Mouse (Mus musculus) adrenal gland, postnatal 14 days (tissue): ENCODE results near the gene Pde4d. TPM values are rescaled to one million over a fixed set of nuclear protein-coding genes. Genes with fewer than 3 reads are reported as not detected.

Experiments
- DNase-seq: peaks from one replicate; pipeline ENCODE4 v3.0.0; 2021; ENCODE audit warnings: mixed read lengths
- total RNA-seq: library from RNA; stranded (reverse); gene quantifications from 2 replicates; pipeline ENCODE4 v1.2.3, GENCODE M21; 2021

Pde4d gene
- total RNA-seq, 1 experiment from 2014 or later: 67.1 TPM

DNA sequence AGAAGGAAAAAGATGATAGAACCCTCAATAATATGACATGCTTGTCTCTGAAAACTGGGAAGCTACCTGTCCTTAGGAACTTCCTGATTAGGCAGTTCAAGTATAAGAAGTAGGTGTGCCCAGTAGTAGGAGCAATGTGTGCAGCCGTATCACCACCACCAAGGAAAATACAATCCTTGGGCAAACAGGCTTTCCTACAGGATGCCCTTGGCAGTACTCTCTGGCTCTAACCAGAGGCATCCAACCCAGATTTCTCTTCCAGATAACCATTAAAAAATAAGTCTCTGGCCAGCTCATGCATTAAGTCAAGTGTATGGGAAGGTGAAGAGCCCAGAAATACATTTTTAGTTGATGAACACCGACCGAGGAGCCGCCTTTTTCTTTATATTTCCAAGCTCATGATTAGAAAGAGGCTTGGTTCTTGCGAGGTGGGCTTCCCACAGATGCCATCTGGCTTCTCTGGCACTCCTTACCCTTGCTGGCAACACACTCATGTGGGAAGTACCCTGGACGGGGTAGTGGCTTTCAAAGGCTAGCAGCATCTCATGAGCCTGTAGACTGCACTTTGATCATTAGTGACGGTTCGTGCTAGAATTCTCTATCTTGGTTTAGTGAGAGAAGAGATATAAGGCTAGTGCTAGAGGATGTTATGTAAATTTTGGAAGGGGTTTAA is 375.0 kb downstream of the Pde4d start:
- DNase-seq: no peak

DNA sequence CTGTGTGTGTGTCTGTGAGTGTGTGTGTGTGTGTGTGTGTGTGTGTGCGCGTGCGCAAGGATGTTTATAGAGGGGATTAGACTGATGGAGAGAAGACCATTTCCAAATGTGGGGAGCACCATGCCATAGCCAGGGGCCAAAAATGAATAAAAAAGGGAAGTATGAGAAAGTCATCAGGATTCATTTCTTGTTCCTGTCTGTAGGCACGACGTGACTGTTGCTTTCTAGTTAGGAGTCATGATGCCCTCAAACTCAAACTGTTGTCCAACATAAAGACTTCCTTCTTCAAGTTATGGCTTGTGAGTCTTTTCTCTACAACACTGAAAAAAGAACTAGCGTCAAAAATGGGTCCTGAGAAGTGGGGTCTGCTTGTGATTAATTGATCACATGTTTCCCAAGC is 375.8 kb downstream of the Pde4d start:
- DNase-seq: no peak

DNA sequence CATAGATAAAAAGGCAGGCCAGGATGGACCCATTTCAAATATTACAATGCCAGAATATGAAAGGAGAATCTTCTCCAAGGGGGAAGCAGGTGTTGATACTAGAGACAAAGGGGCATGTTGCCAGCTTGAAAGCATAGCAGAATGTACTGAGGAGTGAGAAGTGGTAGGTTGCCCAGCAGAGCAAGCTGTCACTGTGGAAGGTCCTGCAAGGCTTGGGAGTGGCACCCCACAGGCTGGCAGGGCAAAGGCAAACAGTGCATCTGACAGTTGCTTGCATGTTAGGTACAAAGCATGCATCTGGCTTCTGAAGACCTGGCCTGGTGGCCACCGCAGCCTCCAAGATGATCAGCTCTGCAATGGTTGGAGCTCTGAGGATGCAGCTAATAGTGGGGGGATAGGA is 384.4 kb downstream of the Pde4d start:
- DNase-seq: no peak

DNA sequence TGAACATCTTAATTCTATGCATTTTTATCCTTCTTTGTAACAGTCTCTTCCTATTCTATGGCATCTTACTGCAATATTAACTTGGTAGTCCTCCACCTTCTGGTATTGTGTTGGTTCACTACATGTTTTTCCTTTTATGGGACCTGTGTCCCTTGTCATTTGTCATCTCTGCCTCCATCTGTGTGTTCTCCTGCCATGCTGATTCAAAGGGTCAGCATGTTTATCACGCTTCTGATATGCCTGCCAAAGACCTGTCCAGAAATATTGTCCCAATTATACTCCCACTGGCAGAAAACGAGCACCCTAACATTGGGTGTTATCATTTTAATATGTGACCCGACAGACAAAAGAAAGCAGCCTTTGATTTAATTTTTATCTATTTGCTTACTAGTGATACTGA is 386.6 kb downstream of the Pde4d start:
- DNase-seq: no peak

DNA sequence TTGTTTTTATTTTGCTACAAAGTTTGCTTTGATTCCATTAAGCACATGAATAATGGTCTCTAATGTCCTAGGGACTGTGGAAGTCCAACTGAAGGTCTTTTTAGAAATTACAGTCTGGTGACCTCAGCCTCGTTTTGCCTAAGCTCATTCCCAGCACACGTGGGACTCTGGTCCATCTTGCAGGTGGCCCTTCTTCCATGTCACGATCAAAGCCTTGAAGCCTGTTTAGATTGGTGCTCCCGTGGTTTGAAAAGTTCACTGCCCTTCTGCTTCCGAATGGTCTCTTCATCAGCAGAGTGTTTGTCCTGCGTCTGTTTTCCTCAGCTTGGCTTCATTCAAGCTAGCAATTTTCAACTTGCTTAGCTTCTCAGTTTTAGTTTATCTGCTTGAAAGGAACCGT is 389.4 kb downstream of the Pde4d start:
- no peak for DNase-seq

DNA sequence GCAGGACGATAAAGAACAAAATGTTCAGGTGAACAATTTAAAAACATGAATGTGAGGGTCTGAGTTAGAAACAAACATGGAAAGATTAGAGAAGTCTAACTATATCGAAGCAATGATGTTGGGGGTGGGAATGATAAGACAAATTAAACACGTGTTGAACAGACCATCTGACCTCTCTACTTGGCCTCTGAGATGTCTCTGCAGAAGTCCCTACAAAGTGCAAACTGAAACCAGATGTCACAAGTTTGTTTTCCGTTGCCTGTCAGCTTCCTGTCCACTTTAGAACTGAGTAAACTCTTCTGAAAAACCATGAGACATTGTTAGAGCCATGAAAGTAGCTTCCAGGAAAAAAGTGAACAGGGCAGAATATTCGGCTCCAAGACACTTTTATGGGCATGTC is 404.3 kb downstream of the Pde4d start:
- no peak for DNase-seq

DNA sequence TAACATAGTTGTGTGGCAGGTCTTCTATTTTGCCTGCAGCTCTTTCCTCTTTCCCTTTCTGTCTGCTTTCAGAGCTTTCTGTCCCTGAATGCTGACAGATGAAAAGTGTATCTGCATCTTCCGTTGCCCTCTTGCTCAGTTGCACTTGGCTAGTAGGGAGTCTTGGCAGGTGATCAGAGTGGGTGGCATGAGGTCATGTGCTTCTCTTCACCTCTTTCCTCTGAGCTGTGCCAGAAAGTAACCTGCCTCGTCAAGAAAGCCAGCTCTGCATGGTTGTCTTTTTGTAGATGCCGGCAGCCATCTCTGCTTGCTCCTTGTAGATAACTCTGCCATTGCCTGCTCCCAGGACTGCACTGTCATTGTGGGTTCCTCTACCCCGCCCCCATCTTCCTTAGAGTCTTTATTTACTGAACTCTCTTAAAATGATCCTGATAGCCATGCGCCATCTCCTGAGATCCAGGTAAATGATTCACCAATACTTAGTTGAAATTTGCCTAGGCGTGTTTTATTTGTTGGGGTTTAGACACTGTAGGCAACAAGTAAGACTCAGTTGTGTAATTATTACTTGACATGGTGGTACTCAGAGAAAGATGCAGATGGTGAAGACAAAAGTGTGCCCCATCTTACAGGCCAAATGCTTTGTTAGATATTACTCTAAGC is 407.2 kb downstream of the Pde4d start:
- DNase-seq: no peak

DNA sequence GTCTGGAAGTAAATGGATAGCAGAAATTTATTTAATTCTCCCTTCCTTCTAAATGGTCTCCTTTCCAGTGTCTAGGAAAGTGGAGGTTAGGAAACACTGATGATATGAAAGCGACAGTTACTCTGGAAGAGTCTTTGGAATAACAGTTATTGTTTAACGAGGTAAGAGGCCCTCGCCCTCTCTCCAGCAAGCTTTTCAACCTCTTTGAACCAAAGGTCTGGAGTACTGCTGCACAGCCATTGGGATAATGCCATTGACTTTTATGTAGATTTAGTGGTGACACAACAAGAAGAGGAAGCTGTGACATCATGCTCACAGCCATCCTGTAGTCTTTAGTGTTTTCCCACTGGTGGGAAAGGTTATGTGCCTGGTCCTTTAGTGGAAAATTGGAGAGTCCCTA is 409.6 kb downstream of the Pde4d start:
- DNase-seq: no peak

DNA sequence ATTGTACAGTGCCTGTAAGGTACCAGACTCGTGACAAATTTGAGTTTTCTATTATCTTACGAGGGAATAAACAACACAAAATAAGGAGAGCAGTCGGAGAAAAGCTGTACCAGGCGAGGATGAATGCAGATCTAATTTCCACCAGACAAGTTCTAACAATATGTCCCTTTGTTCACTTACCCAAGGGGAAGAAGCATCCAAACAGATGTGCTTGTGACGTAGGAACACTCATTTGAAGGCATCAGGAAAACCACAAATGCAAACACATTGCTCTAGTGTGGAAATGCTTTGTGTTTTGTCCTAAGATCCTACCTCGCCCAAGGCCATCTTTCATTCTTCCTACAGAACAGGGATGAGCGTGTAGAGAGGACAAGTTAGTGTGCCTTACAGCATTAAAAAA is 411.0 kb downstream of the Pde4d start:
- DNase-seq: no peak

DNA sequence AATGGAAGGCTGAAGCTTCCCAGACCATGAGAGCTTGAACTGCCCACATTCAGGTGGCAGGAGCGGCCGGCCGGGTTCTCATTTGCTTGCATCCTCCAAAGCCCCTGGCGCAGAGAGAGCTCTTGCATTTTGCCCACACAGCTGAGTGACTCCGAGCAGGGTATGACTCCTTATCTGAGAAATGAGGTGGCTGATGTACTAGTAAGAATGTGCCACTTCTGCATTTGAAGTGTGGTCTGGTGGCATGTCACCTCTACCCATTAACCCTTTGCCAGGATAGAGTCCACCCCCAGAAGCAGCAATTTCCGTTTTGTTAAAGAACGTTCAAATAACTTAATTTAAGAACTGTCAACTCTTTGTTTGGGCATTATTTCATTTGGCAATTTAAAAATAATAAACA is 412.0 kb downstream of the Pde4d start:
- DNase-seq: no peak

DNA sequence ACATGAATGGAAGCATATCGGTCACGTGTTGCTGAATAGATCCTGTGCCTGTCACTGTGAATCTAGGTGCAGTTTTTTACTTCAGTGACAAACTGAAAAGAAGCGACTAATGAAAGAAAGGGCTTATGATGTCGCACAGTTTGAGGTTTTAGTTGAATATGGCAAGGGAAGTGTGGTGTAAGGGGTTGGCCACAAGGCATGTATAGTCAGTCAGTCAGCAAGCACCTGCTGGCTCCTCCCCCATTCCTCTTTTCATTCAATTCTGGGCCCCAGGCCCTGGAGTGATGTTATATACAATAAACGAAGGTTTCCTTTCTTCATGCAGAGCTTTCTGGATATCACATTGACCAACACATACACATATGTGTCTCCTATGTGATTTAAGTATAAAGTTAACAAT is 412.4 kb downstream of the Pde4d start:
- DNase-seq: no peak

DNA sequence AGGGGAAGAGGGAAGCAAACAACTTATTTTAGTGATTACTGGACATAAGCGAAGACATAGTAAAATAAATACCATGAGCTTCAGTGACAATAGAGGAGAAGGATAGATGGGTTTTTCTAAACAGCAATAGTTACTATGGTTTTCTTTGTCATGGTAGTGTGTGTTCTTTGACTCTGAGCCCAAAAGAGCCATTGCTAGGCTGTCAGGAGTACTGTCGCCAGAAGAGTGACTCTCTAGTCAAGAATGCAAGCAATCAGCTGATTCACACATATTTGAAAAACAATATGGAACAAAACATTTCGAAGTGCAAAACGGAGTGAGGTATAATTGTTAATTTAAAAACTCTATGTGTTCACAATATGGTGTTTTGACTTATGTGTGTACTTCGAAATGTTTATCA is 450.4 kb downstream of the Pde4d start:
- DNase-seq: no peak

DNA sequence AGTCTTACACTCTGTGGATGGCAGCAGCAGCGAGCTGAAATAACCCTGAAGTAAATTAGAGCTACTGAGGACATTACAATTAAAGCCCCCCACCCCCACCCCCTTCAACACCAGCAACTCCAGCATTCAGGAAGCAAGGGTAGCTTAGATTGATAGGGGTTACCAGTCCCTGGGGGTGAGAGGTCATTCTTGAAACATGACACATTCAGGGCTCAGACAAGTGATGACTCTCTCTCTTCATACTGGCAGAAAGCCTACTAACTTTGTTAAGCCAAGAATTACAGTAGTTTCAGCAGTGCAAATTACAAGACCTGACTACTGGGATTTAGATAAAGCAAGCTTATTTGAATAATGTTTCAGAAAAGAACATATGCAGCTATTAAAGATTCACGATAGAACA is 455.4 kb downstream of the Pde4d start:
- no peak for DNase-seq

DNA sequence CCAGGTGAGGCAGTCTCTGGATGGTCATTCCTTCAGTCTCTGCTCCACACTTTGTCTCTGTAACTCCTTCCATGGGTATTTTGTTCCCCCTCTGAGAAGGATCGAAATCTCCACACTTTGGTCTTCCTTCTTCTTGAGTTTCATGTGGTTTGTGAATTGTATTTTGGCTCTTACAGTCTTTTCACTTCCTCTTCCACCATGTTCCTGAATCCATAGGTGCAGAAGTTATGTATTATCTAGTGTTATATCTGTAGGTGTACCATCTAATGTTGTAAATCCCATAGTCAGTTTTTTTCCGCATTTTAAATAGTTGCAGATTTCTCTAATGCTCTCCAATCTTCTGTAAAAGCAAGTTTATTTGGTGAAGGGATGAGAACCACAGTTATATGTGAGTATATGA is 459.4 kb downstream of the Pde4d start:
- no peak for DNase-seq

DNA sequence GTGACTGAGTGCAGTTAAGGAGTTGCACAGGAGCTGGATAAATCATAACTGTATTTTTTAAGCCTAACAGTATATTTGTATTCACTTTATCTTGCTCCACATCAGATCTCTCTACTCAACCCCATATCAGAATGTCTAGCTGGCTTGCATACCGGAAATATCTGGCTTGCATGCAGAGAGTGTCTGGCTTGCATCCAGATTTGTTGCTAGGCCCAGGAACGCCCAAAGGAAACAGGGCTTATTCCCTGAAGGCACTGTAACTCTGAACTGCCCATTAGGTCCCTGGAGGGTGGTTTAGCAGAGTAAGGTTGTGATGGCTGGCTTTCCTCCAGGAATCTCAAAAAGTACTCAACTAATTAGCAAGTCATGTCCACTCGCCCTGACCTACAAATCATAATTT is 464.9 kb downstream of the Pde4d start:
- peak; percentile 33 for DNase-seq

DNA sequence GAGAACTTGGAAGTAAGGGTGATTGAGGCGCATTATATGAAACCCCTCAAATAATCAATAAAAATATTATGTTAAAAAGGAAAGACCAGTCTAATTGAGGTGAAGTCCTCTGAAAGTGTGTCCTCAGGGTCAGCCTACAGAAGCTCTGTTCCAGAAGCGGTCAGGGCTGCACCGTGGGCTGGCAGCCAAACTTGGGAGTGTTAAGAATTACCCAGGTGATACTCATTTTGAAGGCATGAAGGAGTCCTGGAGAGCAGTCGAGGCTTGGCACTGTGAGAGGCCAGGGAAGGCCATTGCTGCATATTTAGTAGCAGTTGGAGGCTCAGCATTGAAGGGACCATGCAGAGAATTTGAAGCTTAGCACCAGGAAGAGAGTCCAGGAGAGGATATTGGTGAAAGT is 471.4 kb downstream of the Pde4d start:
- DNase-seq: no peak

DNA sequence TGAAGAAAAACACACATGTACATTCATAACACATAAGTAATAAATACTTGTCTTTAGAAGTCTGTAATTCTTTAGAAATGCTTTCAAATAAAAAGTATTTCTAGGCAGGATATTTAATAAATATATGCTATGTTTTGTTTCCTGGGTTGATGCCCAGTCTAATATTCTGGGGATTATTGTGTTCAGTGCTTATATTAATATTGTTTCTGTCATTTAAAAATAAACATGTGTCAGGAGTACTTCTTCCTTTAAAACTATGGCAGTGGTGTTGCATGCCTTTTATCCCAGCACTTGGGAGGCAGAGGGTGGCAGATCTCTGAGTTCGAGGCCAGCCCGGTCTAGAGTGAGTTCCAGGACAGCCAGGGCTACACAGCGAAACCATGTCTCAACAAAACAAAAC is 485.1 kb downstream of the Pde4d start:
- DNase-seq: no peak

DNA sequence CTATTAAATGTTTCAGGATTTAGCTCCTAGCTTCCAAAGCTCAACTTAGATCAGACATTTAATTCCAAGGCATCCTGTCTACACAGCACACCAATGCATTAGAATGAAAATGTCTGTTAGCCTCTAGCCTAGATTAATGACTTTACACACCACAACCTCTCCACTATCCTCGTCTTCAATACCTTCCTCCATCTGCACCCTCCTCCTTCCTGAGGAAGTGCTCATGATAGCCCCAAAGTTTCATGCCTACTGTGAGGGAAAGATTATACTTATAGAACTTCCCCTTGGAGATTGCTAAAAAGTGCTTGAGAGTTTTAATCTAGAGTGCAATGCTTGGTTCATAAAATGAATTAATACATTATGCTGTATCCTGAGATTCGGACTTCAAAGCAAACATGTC is 487.5 kb downstream of the Pde4d start:
- DNase-seq: no peak

DNA sequence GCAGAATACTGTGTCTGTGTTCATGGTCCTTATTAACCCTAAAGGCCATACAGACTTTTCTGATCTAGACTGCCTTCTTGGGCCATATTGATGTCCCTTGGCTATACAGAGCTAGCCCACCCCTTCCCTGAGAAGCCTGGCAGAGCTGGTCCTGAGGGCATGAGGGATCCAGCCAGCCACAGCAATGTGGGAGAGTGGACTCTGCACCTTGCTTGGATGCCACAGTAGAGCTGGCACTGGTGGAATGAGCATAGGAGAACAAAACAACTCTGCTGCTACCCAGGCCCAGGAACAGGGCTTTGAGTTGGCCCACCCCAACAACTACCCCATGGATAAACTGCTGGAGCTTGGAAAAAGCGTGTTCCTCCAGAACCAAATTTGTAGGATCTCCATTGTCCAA is 503.2 kb downstream of the Pde4d start:
- no peak for DNase-seq

DNA sequence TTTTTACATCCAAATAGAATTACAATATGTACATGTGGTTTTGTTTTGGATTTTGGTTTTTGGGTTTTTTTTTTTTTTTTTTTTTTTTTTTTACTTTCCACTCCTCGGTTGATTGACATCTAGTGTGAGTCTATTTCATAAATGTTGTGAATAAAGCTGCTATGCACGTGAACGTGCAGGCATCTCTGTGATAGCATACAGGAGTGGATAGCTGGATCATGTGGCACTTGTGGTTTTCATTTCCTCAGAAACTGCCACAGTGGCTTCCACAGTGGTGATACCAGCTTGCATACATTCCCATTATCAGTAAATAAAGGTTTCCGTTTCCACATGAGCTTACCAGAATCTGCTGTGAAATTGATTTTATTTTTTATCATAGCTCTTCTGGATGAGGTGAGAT is 506.3 kb downstream of the Pde4d start:
- DNase-seq: no peak

DNA sequence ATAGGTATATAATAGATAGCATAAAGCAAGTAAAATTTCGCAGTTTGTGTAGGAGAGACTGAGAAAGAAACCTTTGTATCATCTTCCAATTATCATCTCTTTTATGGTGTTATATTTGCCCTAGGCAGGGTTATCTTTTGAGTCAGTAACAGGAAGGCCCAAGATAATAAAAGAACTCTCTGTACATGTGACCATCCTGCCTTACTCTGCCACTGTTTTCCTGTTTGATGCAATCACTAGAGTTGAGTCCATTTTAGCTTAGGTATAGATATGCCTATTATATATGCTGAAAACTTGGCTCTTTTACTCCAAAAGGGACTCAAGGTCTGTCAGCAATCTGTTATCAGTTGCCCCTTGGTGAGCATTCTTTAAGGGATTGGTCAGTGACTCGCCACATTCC is 514.3 kb downstream of the Pde4d start:
- no peak for DNase-seq

DNA sequence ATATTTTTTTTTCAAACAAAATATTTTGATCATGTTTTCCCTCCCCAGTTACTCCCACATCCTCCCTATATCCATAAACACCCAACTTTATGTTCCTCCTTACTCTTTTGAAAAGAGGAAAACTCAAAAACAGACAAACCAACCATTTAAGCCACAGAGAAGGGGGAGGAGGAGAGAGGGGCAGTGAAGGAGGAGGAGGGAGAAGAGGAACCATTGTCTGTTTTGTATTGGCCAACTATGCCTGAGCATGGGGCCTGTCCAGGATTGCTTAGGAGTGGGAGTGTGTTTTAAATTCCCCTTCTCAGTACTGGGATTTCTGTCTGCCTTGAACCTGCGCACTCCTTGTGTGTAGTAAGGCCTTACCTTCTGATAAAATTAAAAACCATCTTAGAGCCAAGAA is 531.4 kb downstream of the Pde4d start:
- DNase-seq: no peak

DNA sequence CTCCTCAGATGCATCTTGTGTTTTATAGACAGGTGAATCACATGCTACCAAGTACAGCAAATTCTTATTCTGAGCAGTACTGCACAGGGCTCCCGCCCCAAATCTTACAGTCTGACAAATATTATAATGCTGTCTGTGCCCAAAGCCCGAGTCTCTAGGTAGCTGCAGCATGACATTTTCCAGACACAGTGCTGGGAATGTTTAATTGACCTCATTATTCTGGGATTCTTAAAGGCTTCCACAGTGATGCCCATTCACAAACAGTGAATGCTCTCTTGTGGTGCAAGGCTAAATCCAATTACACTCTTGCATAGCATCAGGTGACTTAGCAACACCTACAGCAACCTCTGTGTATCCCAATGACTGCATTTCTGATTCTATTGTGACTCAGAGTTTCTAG is 549.0 kb downstream of the Pde4d start:
- no peak for DNase-seq

DNA sequence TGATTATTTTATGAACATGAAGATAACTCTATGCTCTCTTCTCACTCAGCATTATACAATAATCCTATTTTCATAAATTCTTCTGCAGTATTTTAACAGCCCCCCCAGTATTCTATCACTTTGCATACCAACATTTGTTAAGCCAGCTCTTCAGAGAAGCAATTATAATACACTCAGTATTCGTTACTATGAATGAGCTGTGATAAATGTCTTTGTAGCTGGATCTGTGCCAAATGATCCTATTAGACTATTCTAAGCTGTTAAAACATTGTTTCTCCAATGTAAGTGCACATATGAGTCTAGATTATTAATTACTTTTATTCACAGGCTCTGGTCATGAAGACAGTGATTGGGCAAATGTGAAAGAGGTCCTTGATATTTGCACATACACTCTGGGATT is 575.0 kb downstream of the Pde4d start:
- DNase-seq: no peak

DNA sequence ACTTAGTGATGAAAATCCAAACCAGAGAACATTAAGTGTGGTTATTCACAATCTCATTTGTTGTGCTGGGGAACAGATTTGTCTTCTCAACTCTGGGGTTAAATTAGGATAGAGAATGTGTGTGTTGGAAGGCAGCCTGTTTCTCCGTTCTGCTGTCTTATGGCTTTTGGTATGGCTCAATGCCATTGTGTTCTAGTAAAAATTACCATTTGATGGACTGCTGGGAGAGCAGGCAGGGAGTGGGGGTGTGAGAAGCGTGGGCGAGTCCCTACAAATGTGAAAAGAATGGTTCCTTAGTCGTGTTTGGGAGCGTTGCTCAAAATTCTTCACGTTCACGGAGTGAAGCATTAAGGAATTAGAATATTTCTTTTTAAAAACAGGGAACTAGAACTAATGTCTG is 597.4 kb downstream of the Pde4d start:
- no peak for DNase-seq
